ENCODE assay signal across 17 mouse cellular contexts in genomic region chr1:137334137-137334536, GRCm38 (mm10).
DNase-seq lines count a peak whose midpoint lies in the region; ATAC-seq lines count a peak whose summit lies in the region.
"Had no signal": no experiment of that assay in that cellular context is flagged by ENCODE, and none has a peak within 500 bp of the region (broad histone marks: within the 10 kb centered on the region; RNA-seq: fewer than 3 reads in every experiment).

No protein-coding gene starts in this region.

- H3K4me3 ChIP-seq in midbrain, embryonic 11.5 days (ENCODE audit: low read depth, low read length) = no peak overlapping the region
- H3K4me3 ChIP-seq in midbrain, embryonic 16.5 days (ENCODE audit: low read depth, low read length) = no peak overlapping the region
- H3K4me3 ChIP-seq: heart, embryonic 12.5 days; liver, embryonic 13.5 days; megakaryocyte, embryonic 14.5 days had no signal

- no peak overlapping the region for H3K9ac ChIP-seq in midbrain, embryonic 11.5 days (ENCODE audit: low read length)
- no peak overlapping the region for H3K9ac ChIP-seq in midbrain, embryonic 16.5 days (ENCODE audit: low read depth, low read length)
- H3K9ac ChIP-seq: heart, embryonic 12.5 days; liver, embryonic 13.5 days had no signal

- peak; percentile 47 to 64 for DNase-seq in cerebellum, postnatal 10 days
- DNase-seq in cerebellum, postnatal 4 days (ENCODE audit: low spot score in 2 of 2) = no peak
- DNase-seq in kidney, postnatal 10 days = peak; percentile 12
- no peak for DNase-seq in kidney, postnatal 36 days
- DNase-seq in midbrain, embryonic 11.5 days (ENCODE audit: low spot score, missing footprints) = peak; percentile 76
- DNase-seq in brain, adult 2 months (ENCODE audit: low read depth, low spot score) = peak; percentile 10
- no peak for DNase-seq in layer of hippocampus, postnatal 10 days (ENCODE audit: low spot score in 2 of 2)
- DNase-seq: cerebellum, adult 11-12 months; embryo, embryonic 11 days; gastrocnemius, postnatal 10 days; liver, embryonic 13.5 days had no signal

- ATAC-seq in midbrain, embryonic 11.5 days (ENCODE audit: low FRiP score) = no peak
- no peak for ATAC-seq in midbrain, embryonic 16.5 days
- ATAC-seq: activated CD4-positive, CD25-positive, alpha-beta regulatory T cell, adult 4 months; forebrain, embryonic 16.5 days; intestine, embryonic 16.5 days had no signal

- 92% methylated on average over 2 of the region's 2 CpGs for WGBS in midbrain, embryonic 11.5 days
- WGBS in midbrain, embryonic 16.5 days = 88% methylated on average over 2 of the region's 2 CpGs

- H3K9me3 ChIP-seq in midbrain, embryonic 11.5 days (ENCODE audit: control insufficient read depth, low read length) = no peaks in the 10 kb centered on the region
- no peaks in the 10 kb centered on the region for H3K9me3 ChIP-seq in midbrain, embryonic 16.5 days (replicated peaks; ENCODE audit: control insufficient read depth, low read length, poor library complexity, severe bottlenecking)
- H3K9me3 ChIP-seq: heart, embryonic 12.5 days; liver, embryonic 13.5 days; megakaryocyte, embryonic 14.5 days had no signal

- H3K4me1 ChIP-seq in midbrain, embryonic 11.5 days (ENCODE audit: control insufficient read depth, insufficient read depth, low read length) = no peaks in the 10 kb centered on the region
- H3K4me1 ChIP-seq in midbrain, embryonic 16.5 days (ENCODE audit: control insufficient read depth, insufficient read depth, low read length) = no peaks in the 10 kb centered on the region; the same call in 1 of the 2 replicates
- H3K4me1 ChIP-seq: liver, embryonic 13.5 days; megakaryocyte, embryonic 14.5 days had no signal

- H3K27me3 ChIP-seq in midbrain, embryonic 11.5 days (ENCODE audit: control insufficient read depth, insufficient read depth, low read length) = no peaks in the 10 kb centered on the region
- H3K27me3 ChIP-seq in midbrain, embryonic 16.5 days (ENCODE audit: control insufficient read depth, insufficient read depth, low read depth, low read length) = no peaks in the 10 kb centered on the region
- H3K27me3 ChIP-seq: heart, embryonic 12.5 days; liver, embryonic 13.5 days; megakaryocyte, embryonic 14.5 days had no signal

- H3K27ac ChIP-seq in midbrain, embryonic 11.5 days (ENCODE audit: low read depth, low read length) = no peak overlapping the region
- H3K27ac ChIP-seq in midbrain, embryonic 16.5 days (ENCODE audit: low read length) = no peak overlapping the region
- H3K27ac ChIP-seq: liver, embryonic 13.5 days had no signal

- no peak overlapping the region for H3K4me2 ChIP-seq in midbrain, embryonic 11.5 days
- no peak overlapping the region for H3K4me2 ChIP-seq in midbrain, embryonic 16.5 days (ENCODE audit: low read length)
- H3K4me2 ChIP-seq: heart, embryonic 12.5 days; liver, embryonic 13.5 days had no signal

- no peaks in the 10 kb centered on the region for H3K36me3 ChIP-seq in midbrain, embryonic 11.5 days (ENCODE audit: control insufficient read depth, insufficient read depth, low read length)
- no peaks in the 10 kb centered on the region for H3K36me3 ChIP-seq in midbrain, embryonic 16.5 days (ENCODE audit: control insufficient read depth, insufficient read depth, low read length)
- H3K36me3 ChIP-seq: heart, embryonic 12.5 days; liver, embryonic 13.5 days had no signal

Comparison
In these comparisons a context has a peak if more than half of its experiments do, and no peak if none do; other contexts are left out.
1. DNase-seq: peak in cerebellum, postnatal 10 days (2 of 2), kidney, postnatal 10 days (single experiment), midbrain, embryonic 11.5 days (single experiment) and brain, adult 2 months (single experiment); none in cerebellum, postnatal 4 days (0 of 2), kidney, postnatal 36 days (0 of 2) and layer of hippocampus, postnatal 10 days (0 of 2).